Comparison of ENCODE assay signal across 7 mouse cellular contexts in the genomic region with DNA sequence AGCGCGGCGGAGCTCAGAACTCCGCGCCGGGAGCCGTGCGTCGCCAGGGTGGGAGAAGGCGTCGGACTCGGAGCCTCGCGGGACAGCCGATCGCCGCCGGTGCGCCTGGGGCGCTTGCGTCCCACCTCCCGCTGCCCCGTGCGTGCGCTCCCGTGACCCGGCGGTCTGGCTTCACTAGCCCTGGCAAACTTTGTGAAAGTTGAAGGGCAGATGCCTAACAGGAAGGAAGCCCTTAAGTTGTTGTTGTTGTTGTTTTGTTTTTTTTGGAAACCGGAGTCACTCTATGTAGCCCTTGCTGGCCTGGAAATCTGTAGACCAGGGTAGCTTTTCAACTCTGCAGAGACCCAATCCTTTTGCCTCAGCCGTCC. TPM values are rescaled to one million over a fixed set of nuclear protein-coding genes. Genes with fewer than 3 reads are reported as not detected.
DNase-seq lines count a peak whose midpoint lies in the region; ATAC-seq and TF ChIP-seq lines count a peak whose summit lies in the region.

No protein-coding gene starts in this region.

- no peak for TF ChIP-seq POLR2A in thymus, adult 2 months (IDR thresholded peaks at IDR 0.05; ENCODE audit: control insufficient read depth, extremely low read depth, insufficient read depth, low read length, poor library complexity)

- H3K36me3 ChIP-seq in thymus, adult 2 months (ENCODE audit: control insufficient read depth, insufficient read depth, low read length), result no peaks in the 10 kb centered on the region
- H3K36me3 ChIP-seq in liver, embryonic 12.5 days, result no peaks in the 10 kb centered on the region

- ATAC-seq in erythroid progenitor cell, adult 5-6 weeks (replicated peaks; ENCODE audit: low FRiP score, poor library complexity, severe bottlenecking), result peak; percentile 7; the same call in 1 of the 2 replicates
- no peak; the same call in 1 of the 2 replicates for ATAC-seq in liver, embryonic 12.5 days

- H3K27me3 ChIP-seq in thymus, adult 2 months (ENCODE audit: control insufficient read depth, insufficient read depth, low read length), result peaks cover 8% of the 10 kb centered on the region; the same call in 1 of the 2 replicates
- no peaks in the 10 kb centered on the region for H3K27me3 ChIP-seq in liver, embryonic 12.5 days (replicated peaks)

- H3K4me2 ChIP-seq in liver, embryonic 12.5 days, result peak overlapping the region; percentile 86

- no peaks in the 10 kb centered on the region for H3K9me3 ChIP-seq in liver, embryonic 12.5 days (replicated peaks)

- peaks cover 3% of the 10 kb centered on the region; the same call in 1 of the 2 replicates for H3K4me1 ChIP-seq in thymus, adult 2 months (replicated peaks; ENCODE audit: control insufficient read depth, insufficient read depth, low read length)
- H3K4me1 ChIP-seq in liver, embryonic 12.5 days, result peaks cover 61% of the 10 kb centered on the region

- TF ChIP-seq CTCF in thymus, adult 2 months (IDR thresholded peaks at IDR 0.05; ENCODE audit: borderline replicate concordance, control insufficient read depth, extremely low read depth, insufficient read depth, low read length, poor library complexity), result no peak

- H3K9ac ChIP-seq in liver, embryonic 12.5 days, result peak overlapping the region; percentile 92

- no peak for DNase-seq in thymus, adult 2 months
- no peak for DNase-seq in thymus, postnatal 14 days
- DNase-seq in frontal cortex, postnatal 10 days (ENCODE audit: low spot score in 2 of 2), result no peak
- DNase-seq in spleen, postnatal 10 days (ENCODE audit: low spot score in 2 of 2), result no peak
- no peak for DNase-seq in embryo, embryonic 11 days

- no peak overlapping the region for H3K27ac ChIP-seq in thymus, adult 2 months (ENCODE audit: control insufficient read depth, insufficient read depth, low read length)
- peak overlapping the region; percentile 87 for H3K27ac ChIP-seq in liver, embryonic 12.5 days

- H3K4me3 ChIP-seq in thymus, adult 2 months (ENCODE audit: control insufficient read depth, insufficient read depth, low read length), result peak overlapping the region; percentile 66
- peak overlapping the region; percentile 81 for H3K4me3 ChIP-seq in liver, embryonic 12.5 days

- WGBS in thymus, adult 2 months, result 3% methylated on average over 30 of the region's 30 CpGs
- 1% methylated on average over 30 of the region's 30 CpGs for WGBS in liver, embryonic 12.5 days (ENCODE audit: insufficient replicate concordance)

RNA-seq across cellular contexts. Expression of gene Abhd5, which starts 0.6 kb away (rescaled TPM):
- 10.2 and 12.4 TPM in 2 replicates for polyA plus RNA-seq in thymus, adult 2 months (2012; rRNA removed)
- 49.9 and 50.5 TPM in 2 replicates for total RNA-seq in erythroid progenitor cell, adult 5-6 weeks (2015; ENCODE audit: low replicate concordance)
- total RNA-seq in erythroid progenitor cell, adult 5-6 weeks (2017; ENCODE audit: low replicate concordance), result 48.6 and 49.9 TPM in 2 replicates
- 21.1 and 21.2 TPM in 2 replicates for polyA plus RNA-seq in liver, embryonic 12.5 days (2016; fragmentation: Nextera tagmentation; extraction: Ambion mirVana)

RNA-seq across cellular contexts. Expression of gene Ano10, which starts 57.8 kb away (rescaled TPM):
- polyA plus RNA-seq in thymus, adult 2 months (2012; rRNA removed), result 30.9 and 41.3 TPM in 2 replicates
- total RNA-seq in erythroid progenitor cell, adult 5-6 weeks (2015; ENCODE audit: low replicate concordance), result 7.9 and 28.1 TPM in 2 replicates
- total RNA-seq in erythroid progenitor cell, adult 5-6 weeks (2017; ENCODE audit: low replicate concordance), result 3.1 and 5.1 TPM in 2 replicates
- polyA plus RNA-seq in liver, embryonic 12.5 days (2016; fragmentation: Nextera tagmentation; extraction: Ambion mirVana), result 10.9 and 11.2 TPM in 2 replicates
